Mouse (Mus musculus) G1E-ER4 (cell line): ENCODE results near the gene Asic2. TPM values are rescaled to one million over a fixed set of nuclear protein-coding genes. Genes with fewer than 3 reads are reported as not detected.

Experiments
- GATA1 ChIP-seq: IDR thresholded peaks from one replicate; pipeline ENCODE4 v1.8.0; 2012; ENCODE audit warnings: low read length, inconsistent platforms
- polyA plus RNA-seq: library from polyadenylated mRNA; stranded (reverse); fragments of >175 nt; gene quantifications from 2 replicates; pipeline ENCODE4 v1.2.3, GENCODE M21; 2012

The Asic2 gene
- polyA plus RNA-seq, 1 experiment, result not detected

DNA sequence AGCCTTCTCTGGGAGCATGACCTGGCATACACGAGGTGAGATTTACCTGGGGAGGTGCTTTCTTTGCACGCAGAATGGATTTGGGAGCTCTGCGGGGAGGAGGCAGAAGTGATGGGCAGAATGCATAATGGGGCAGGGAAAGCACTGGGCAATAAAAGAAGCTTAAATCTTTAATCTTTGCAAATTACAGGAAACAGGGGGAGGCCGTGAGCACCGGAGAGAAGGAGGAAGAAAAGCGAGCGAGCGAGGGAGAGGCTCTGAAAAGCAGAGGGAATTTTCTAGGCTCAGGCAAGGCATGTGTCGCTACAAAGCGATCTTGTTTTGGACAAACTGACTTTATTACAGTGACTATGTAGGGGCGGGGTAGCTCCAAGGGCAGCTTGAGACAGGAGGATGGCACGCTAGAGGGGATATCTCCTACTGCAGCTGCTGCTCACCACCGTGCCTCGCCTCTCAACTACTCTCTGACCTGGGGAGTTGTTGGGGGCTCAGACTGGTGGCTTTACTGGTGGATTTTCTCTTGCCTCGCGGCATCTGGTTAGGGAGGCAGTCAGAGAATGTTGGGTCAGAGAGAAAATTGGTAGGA is 1010.1 kb downstream of the Asic2 start:
- no peak for TF ChIP-seq GATA1

DNA sequence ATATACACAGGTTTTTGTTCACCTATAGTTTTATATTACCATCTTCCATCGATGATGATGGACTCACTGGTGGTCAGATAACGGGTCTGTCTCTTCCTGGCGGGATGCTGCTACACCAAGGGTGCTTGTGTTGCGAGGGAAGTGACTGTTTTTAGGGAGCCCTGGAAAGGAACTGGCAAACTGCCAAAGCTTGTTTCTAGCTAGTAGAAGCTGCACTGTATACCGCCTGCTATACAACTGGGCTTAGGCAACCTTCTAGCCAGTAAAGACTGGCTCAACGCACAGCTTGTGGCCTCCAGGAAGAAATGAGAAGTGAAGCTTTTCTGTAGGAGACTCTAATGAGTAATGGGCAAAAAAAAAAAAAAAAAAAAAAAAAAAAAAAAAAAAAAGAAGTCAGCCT is 1012.3 kb downstream of the Asic2 start:
- TF ChIP-seq GATA1, result no peak

DNA sequence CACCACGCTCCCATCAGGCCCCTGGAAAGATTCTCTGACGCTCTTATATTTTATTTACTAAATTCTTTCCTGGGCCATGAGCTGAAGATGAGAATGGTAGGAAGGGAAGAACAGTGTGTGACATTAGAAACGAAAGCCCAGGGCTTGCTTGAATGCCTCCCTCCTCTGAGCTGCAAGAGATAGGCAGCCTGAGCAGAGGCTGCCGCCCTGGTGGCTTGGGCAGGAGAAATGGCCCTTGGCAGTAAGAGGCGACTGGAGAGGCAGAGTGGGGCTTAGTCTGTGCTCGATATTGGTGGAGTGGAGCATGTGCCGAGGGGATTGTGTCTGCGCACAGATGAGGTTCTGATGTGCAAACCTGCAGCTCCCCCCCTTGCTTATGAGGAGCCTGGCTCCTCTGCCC is 1014.1 kb downstream of the Asic2 start:
- TF ChIP-seq GATA1, result no peak

DNA sequence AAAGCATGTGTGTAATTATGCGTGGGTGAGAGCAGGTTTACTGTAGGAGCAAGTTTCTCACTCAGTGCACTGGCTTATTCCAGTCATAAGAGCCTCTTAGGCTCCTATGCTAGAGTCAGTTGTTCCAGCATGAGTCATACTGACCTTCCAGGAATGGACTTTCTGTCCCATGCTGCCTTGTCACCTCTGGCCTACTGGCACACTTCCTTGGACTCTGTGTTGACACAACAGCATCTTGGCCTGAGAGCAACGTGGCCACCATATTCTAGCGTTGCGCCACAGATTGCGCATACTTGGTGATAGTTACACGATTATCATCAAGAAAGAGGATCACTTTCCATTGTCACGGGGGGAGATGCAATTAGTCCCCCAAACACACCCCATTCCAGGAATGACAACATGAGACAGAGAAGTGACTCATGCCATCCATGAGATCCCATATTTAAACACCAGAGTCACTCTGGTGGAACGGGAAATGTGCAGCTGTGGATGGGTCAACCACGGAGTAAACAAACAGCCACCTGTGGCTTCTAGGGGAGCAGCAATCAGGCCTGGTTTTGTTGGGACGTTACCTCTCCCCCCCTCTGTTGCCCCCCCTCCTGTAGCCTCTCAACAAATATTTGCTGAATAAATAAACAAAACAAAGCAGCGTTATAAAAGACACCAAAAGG is 1019.1 kb downstream of the Asic2 start:
- no peak for TF ChIP-seq GATA1

GRCm38 (mm10) chr11:80948103-80948502 is 1020.2 kb downstream of the Asic2 start:
- no peak for TF ChIP-seq GATA1

DNA sequence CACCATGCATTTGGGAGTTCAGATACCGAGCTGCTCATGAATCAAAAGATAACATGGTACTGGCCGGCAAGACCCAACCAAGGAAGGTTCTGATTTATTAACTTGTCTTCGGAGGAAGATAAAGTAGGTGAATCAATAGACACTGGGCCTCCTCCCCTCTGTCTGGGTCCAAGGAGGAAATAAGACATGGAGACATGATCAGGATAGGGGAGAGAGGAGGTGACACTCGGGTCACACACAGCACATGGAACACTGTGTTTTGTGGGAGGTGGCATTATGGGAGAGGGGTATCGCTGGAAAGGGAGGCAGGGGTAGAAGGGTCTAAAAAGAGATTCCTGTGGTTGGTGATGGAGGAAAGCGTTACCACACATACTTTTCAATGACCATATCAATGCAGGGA is 1022.1 kb downstream of the Asic2 start:
- TF ChIP-seq GATA1, result no peak

- no peak for TF ChIP-seq GATA1
Observed at GRCm38 (mm10) chr11:80923286-80923951, 1044.8 kb downstream of the Asic2 start.

GRCm38 (mm10) chr11:80918332-80918731 is 1049.9 kb downstream of the Asic2 start:
- TF ChIP-seq GATA1, result no peak

- no peak for TF ChIP-seq GATA1
Observed at GRCm38 (mm10) chr11:80917688-80918087, 1050.6 kb downstream of the Asic2 start.

- TF ChIP-seq GATA1, result no peak
Observed at GRCm38 (mm10) chr11:80913408-80914024, 1054.7 kb downstream of the Asic2 start.

DNA sequence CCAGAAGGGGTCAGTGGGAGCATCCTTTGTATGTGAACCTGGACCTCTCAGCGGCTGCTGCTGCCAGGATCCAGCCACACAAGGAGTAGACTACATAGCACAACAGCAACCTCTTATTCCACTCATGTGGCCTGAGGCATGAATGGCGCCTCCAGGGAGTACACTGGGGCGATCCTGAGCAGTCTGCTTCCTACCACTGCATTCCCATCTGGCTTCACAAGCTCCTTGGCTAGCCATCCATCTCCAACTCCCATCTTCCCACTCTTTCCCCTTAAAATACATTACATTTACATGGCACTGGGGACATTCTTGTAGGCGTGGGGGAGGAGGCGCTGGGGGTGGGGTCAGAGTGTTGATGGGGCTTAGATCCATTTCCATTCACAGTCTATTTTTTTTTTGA is 1055.5 kb downstream of the Asic2 start:
- no peak for TF ChIP-seq GATA1

DNA sequence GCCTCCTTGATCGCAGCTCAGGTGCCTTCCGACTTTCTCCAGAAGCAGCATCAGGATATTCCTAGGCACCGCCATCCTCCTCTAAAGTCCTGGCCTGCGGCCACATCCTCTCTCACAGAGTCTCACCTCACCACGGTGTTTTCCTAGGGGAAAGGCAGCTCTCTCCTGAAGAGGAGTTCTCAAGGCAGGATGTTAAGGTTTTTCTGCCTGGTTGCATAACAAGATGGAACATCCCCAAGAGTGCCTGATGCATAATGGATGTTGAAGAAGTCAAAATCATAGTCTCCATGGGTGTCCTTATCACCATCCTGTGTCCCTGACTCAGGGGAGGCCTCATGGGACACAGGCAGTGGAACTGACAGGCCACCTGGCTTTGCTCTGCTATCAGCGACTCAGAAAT is 1060.4 kb downstream of the Asic2 start:
- no peak for TF ChIP-seq GATA1

DNA sequence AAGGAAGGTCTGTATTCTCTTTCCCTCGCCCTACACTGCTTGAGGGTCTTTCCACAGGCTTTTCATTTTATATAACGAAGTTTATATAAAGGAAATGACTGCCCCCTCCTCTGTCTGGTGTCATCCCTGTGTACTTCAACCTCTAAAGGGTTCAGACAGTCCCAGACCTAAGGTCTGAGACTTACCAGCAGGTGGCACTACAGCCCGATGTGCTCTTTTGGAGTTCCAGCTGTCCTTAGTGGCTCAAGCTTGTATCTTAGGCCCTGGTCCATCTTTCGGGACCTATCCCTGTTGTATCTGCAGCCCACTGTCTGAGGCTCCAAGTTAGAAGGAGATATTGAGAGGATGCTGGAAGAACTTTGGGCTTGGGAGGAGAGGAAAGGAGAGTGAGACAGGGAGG is 1061.8 kb downstream of the Asic2 start:
- TF ChIP-seq GATA1, result no peak

GRCm38 (mm10) chr11:80904559-80904958 is 1063.7 kb downstream of the Asic2 start:
- TF ChIP-seq GATA1, result no peak

GRCm38 (mm10) chr11:80903426-80903825 is 1064.8 kb downstream of the Asic2 start:
- no peak for TF ChIP-seq GATA1

DNA sequence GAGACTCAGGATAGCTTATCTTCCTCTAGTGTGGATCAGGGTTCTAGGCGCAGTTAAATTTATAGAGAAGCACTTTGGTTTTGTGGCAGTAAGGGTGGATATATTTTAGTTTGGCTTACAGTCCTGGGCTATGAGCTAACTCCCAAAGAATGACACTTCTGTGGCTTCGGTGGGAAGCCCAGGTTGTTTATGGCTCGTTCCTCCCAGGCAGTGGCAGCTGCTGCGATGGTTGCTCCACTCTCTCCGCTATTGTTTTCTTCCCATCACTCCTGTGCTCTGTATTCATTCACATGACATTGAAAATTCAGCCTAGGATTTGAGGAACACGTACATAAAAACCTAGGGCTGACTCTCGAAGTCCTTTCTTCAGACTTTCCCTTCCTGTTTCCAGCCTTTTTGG is 1065.6 kb downstream of the Asic2 start:
- TF ChIP-seq GATA1, result no peak

DNA sequence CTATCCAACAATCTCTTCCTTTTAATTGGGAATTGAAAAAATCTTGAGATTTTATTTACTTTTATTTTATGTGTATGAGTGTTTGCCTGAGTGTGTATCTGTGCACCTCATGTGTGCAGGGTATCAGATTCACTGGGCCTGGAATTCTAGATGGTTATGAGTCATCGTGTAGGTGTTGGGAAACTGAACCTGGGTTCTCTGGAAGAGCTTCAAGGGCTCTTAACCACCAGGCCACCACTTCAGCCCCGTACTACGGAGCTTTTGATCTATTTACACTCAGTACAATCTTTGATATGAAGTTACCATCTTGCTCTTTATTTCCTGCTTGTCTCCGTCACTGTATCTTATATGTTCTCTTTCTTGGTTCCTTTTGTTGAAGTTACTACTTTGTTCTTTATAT is 1067.7 kb downstream of the Asic2 start:
- TF ChIP-seq GATA1, result no peak

GRCm38 (mm10) chr11:80895853-80896252 is 1072.4 kb downstream of the Asic2 start:
- TF ChIP-seq GATA1, result no peak
